Mouse (Mus musculus) MEL (cell line): ENCODE measurements at regions not wholly inside any gene's neighbourhood (a gene's known extent, or its start where the extent isn't known, plus 50 kb on each side); places are given as distances from the start of the nearest gene placed in this dataset.

Experiments
- JUND ChIP-seq: IDR thresholded peaks from 2 replicates; pipeline ENCODE4 v1.6.1; 2011; ENCODE audit warnings: low read depth, mild to moderate bottlenecking, improper control_type of control experiment, low read length
- ZC3H11A ChIP-seq: IDR thresholded peaks from 2 replicates; pipeline ENCODE4 v1.6.1; 2012; ENCODE audit warnings: low read depth, mild to moderate bottlenecking, inconsistent platforms, low read length, improper control_type of control experiment

GRCm38 (mm10) chr12:15723529-15723928 is 93.2 kb downstream of the Trib2 start:
- TF ChIP-seq JUND (no peak), ZC3H11A (no peak)
